ENCODE assay signal across 29 mouse cellular contexts in the genomic region with DNA sequence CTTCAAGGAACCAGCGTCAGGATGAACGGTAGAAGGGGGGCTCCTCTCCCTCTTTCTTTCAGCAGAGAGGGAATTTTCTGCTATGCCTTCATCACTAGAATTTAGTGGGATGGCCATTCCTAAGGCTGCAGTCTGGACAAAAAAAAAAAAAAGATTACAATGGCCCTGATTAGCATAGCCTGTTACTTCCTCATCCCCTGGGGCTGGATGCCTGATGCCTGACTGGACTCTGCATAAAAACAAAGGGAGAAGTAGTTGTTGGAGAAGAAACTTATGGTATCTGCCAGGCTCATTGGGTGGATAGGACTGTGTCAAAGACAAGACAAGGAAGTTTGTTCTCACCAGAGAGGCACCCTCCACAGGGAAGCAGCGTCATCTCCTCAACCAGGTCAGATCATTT. TPM values are rescaled to one million over a fixed set of nuclear protein-coding genes. Genes with fewer than 3 reads are reported as not detected.
DNase-seq lines count a peak whose midpoint lies in the region; ATAC-seq lines count a peak whose summit lies in the region.
"Had no signal": no experiment of that assay in that cellular context is flagged by ENCODE, and none has a peak within 500 bp of the region (broad histone marks: within the 10 kb centered on the region; RNA-seq: fewer than 3 reads in every experiment).

No protein-coding gene starts in this region.

- ATAC-seq in hindbrain, embryonic 11.5 days (ENCODE audit: low FRiP score), result no peak
- no peak for ATAC-seq in hindbrain, embryonic 16.5 days
- ATAC-seq: CD4-positive, CD25-positive, alpha-beta regulatory T cell, adult 4 months; forebrain, embryonic 14.5 days; forebrain, embryonic 16.5 days had no signal

- no peaks in the 10 kb centered on the region for H3K4me1 ChIP-seq in hindbrain, embryonic 11.5 days (replicated peaks; ENCODE audit: control insufficient read depth, insufficient read depth, low read length)
- H3K4me1 ChIP-seq in hindbrain, embryonic 16.5 days (ENCODE audit: control insufficient read depth, insufficient read depth, low read depth, low read length), result no peaks in the 10 kb centered on the region
- H3K4me1 ChIP-seq: embryonic facial prominence, embryonic 13.5 days; embryonic facial prominence, embryonic 15.5 days; forebrain, embryonic 10.5 days; forebrain, embryonic 12.5 days had no signal

- no peak overlapping the region for H3K9ac ChIP-seq in hindbrain, embryonic 11.5 days (ENCODE audit: low read depth, low read length)
- H3K9ac ChIP-seq in hindbrain, embryonic 16.5 days (ENCODE audit: low read depth, low read length), result no peak overlapping the region
- H3K9ac ChIP-seq: embryonic facial prominence, embryonic 13.5 days; embryonic facial prominence, embryonic 15.5 days; forebrain, embryonic 12.5 days had no signal

- no peak overlapping the region for H3K4me2 ChIP-seq in hindbrain, embryonic 11.5 days (replicated peaks; ENCODE audit: low read depth, low read length)
- no peak overlapping the region for H3K4me2 ChIP-seq in hindbrain, embryonic 16.5 days (ENCODE audit: low read length)
- H3K4me2 ChIP-seq: embryonic facial prominence, embryonic 13.5 days; embryonic facial prominence, embryonic 15.5 days; forebrain, embryonic 12.5 days had no signal

- no peaks in the 10 kb centered on the region for H3K9me3 ChIP-seq in hindbrain, embryonic 11.5 days (ENCODE audit: control insufficient read depth, low read length)
- no peaks in the 10 kb centered on the region for H3K9me3 ChIP-seq in hindbrain, embryonic 16.5 days (ENCODE audit: control insufficient read depth, low read length)
- H3K9me3 ChIP-seq: embryonic facial prominence, embryonic 13.5 days; embryonic facial prominence, embryonic 15.5 days; forebrain, embryonic 10.5 days; forebrain, embryonic 12.5 days; G1E had no signal

- H3K27ac ChIP-seq in hindbrain, embryonic 11.5 days (ENCODE audit: low read depth, low read length), result no peak overlapping the region
- no peak overlapping the region for H3K27ac ChIP-seq in hindbrain, embryonic 16.5 days (ENCODE audit: low read depth, low read length)
- H3K27ac ChIP-seq: embryonic facial prominence, embryonic 13.5 days; embryonic facial prominence, embryonic 15.5 days; forebrain, embryonic 10.5 days; forebrain, embryonic 12.5 days had no signal

- H3K36me3 ChIP-seq in hindbrain, embryonic 11.5 days (ENCODE audit: control insufficient read depth, insufficient read depth, low read length), result no peaks in the 10 kb centered on the region
- no peaks in the 10 kb centered on the region for H3K36me3 ChIP-seq in hindbrain, embryonic 16.5 days (ENCODE audit: control insufficient read depth, insufficient read depth, low read length)
- H3K36me3 ChIP-seq: embryonic facial prominence, embryonic 13.5 days; embryonic facial prominence, embryonic 15.5 days; forebrain, embryonic 10.5 days; forebrain, embryonic 12.5 days; G1E had no signal

- WGBS in hindbrain, embryonic 11.5 days, result 63% methylated on average over 3 of the region's 3 CpGs
- WGBS in hindbrain, embryonic 16.5 days, result 55% methylated on average over 3 of the region's 3 CpGs

- DNase-seq in hindbrain, embryonic 11.5 days (ENCODE audit: low spot score), result peak; percentile 2
- DNase-seq in Muller cell, postnatal 12 days (ENCODE audit: inconsistent ontology term), result peak; percentile 67
- peak; percentile 56 for DNase-seq in ZHBTc4 (ENCODE audit: low read depth, low spot score)
- no peak for DNase-seq in c-Kit-positive CD71-positive TER-119-positive erythroid progenitor cells, embryonic 14.5 days (ENCODE audit: low spot score)
- no peak for DNase-seq in embryo, embryonic 9.5 days (ENCODE audit: extremely low spot score)
- DNase-seq: adrenal gland, adult 2 months; adrenal gland, postnatal 10 days; adrenal gland, postnatal 25 days; B cell, adult 2 months; cerebellum, adult 11-12 months; cerebellum, adult 2 months; cerebellum, adult 9-10 months; cerebellum, postnatal 10 days; cerebellum, postnatal 25 days had no signal

- no peak overlapping the region for H3K4me3 ChIP-seq in hindbrain, embryonic 11.5 days (ENCODE audit: low read depth, low read length)
- H3K4me3 ChIP-seq in hindbrain, embryonic 16.5 days (ENCODE audit: low read length), result no peak overlapping the region
- H3K4me3 ChIP-seq: embryonic facial prominence, embryonic 13.5 days; embryonic facial prominence, embryonic 15.5 days; erythroblast, embryonic 14.5 days; forebrain, embryonic 10.5 days; forebrain, embryonic 12.5 days had no signal

- no peaks in the 10 kb centered on the region for H3K27me3 ChIP-seq in hindbrain, embryonic 11.5 days (ENCODE audit: control insufficient read depth, insufficient read depth, low read length)
- H3K27me3 ChIP-seq in hindbrain, embryonic 16.5 days (replicated peaks; ENCODE audit: control insufficient read depth, insufficient read depth, low read length), result no peaks in the 10 kb centered on the region
- H3K27me3 ChIP-seq: CH12.LX; embryonic facial prominence, embryonic 13.5 days; embryonic facial prominence, embryonic 15.5 days; forebrain, embryonic 12.5 days had no signal

RNA-seq across cellular contexts. Expression of gene Gm21973, which starts 25.7 kb away (rescaled TPM):
- polyA plus RNA-seq in hindbrain, embryonic 11.5 days (2014; fragmentation: Nextera tagmentation; extraction: Ambion mirVana), result not detected in 2 replicates
- not detected in 2 replicates for polyA plus RNA-seq in hindbrain, embryonic 16.5 days (2015; fragmentation: Nextera tagmentation; extraction: Ambion mirVana)
- polyA plus RNA-seq: adrenal gland, adult 2 months; brain, embryonic 14.5 days; CD4-positive, CD25-positive, alpha-beta regulatory T cell, adult 4 months; cerebellum, adult 2 months; cortical plate, adult 2 months; embryonic facial prominence, embryonic 11.5 days; embryonic facial prominence, embryonic 13.5 days; embryonic facial prominence, embryonic 15.5 days; erythroblast, embryonic 14.5 days; forebrain, embryonic 10.5 days; forebrain, embryonic 12.5 days; forebrain, embryonic 14.5 days; forebrain, embryonic 16.5 days; frontal cortex, adult 2 months; G1E had no signal

RNA-seq across cellular contexts. Expression of gene Agxt2, which starts 58.9 kb away (rescaled TPM):
- not detected in 2 replicates for polyA plus RNA-seq in hindbrain, embryonic 11.5 days (2014; fragmentation: Nextera tagmentation; extraction: Ambion mirVana)
- not detected in 2 replicates for polyA plus RNA-seq in hindbrain, embryonic 16.5 days (2015; fragmentation: Nextera tagmentation; extraction: Ambion mirVana)
- polyA plus RNA-seq: brain, embryonic 14.5 days; CD4-positive, CD25-positive, alpha-beta regulatory T cell, adult 4 months; cerebellum, adult 2 months; cortical plate, adult 2 months; embryonic facial prominence, embryonic 11.5 days; embryonic facial prominence, embryonic 13.5 days; embryonic facial prominence, embryonic 15.5 days; erythroblast, embryonic 14.5 days; forebrain, embryonic 10.5 days; forebrain, embryonic 12.5 days; forebrain, embryonic 14.5 days; forebrain, embryonic 16.5 days; frontal cortex, adult 2 months; G1E had no signal

Comparison
In these comparisons a context has a peak if more than half of its experiments do, and no peak if none do; other contexts are left out.
1. DNase-seq: peak in hindbrain, embryonic 11.5 days (single experiment), Muller cell, postnatal 12 days (single experiment) and ZHBTc4 (single experiment); none in c-Kit-positive CD71-positive TER-119-positive erythroid progenitor cells, embryonic 14.5 days (single experiment) and embryo, embryonic 9.5 days (single experiment).